8 mouse cellular contexts compared by ENCODE assay signal in the genomic region with DNA sequence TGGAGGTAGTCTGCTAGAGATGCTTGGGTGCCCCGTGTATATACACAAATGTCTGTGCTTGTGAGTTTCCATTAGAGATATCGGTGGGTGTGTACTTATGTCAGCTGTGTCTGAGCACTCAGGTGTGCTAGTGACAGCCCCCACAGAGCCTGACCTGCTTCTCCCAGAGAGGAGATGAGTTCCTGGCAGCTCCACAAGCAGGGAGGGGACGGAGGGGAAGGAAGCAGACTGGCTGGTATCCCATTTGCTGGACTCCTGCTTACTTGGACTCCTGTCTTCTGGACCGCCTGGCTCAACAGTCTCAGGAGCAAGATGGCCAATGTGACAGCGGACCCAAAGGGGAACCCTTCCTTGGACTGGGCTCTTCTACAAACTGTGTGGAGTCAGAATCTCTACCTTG. TPM values are rescaled to one million over a fixed set of nuclear protein-coding genes. Genes with fewer than 3 reads are reported as not detected.
DNase-seq lines count a peak whose midpoint lies in the region; ATAC-seq and TF ChIP-seq lines count a peak whose summit lies in the region.

No protein-coding gene starts in this region.

- H3K4me1 ChIP-seq in embryonic facial prominence, embryonic 10.5 days, result peaks cover 16% of the 10 kb centered on the region

- no peak for ATAC-seq in megakaryocyte, adult 5-6 weeks (ENCODE audit: poor library complexity, severe bottlenecking)

- no peak for TF ChIP-seq CTCF in layer of hippocampus, adult 2 months (conservative IDR thresholded peaks at IDR 0.05)

- H3K9me3 ChIP-seq in embryonic facial prominence, embryonic 10.5 days, result no peaks in the 10 kb centered on the region

- DNase-seq in layer of hippocampus, adult 2 months (ENCODE audit: low spot score in 2 of 2), result no peak
- no peak for DNase-seq in layer of hippocampus, adult 9-11 months
- DNase-seq in cerebellum, adult 9-10 months, result peak; percentile 93
- DNase-seq in embryonic facial prominence, embryonic 10.5 days (ENCODE audit: low spot score), result no peak
- no peak for DNase-seq in right cerebral cortex, adult 2 months (ENCODE audit: low spot score in 2 of 2)
- no peak for DNase-seq in MN1 (ENCODE audit: low spot score)

- no peaks in the 10 kb centered on the region for H3K27me3 ChIP-seq in embryonic facial prominence, embryonic 10.5 days (replicated peaks; ENCODE audit: low read depth, poor library complexity, severe bottlenecking)
- H3K27me3 ChIP-seq in myocyte (ENCODE audit: control insufficient read depth, insufficient read depth, insufficient read length), result no peaks in the 10 kb centered on the region

- TF ChIP-seq POLR2A in myocyte (IDR thresholded peaks at IDR 0.05; ENCODE audit: insufficient read length, low read depth), result no peak

- peak overlapping the region; percentile 11 for H3ac ChIP-seq in myocyte (ENCODE audit: control insufficient read depth, insufficient read length)

- peaks cover 30% of the 10 kb centered on the region for H3K79me2 ChIP-seq in myocyte (ENCODE audit: control insufficient read depth, insufficient read depth)

- H3K27ac ChIP-seq in layer of hippocampus, adult 2 months, result peak overlapping the region; percentile 75
- no peak overlapping the region for H3K27ac ChIP-seq in embryonic facial prominence, embryonic 10.5 days (replicated peaks)

- H3K4me3 ChIP-seq in layer of hippocampus, adult 2 months, result no peak overlapping the region
- peak overlapping the region; percentile 50; the same call in 1 of the 2 replicates for H3K4me3 ChIP-seq in embryonic facial prominence, embryonic 10.5 days
- peak overlapping the region; percentile 38 for H3K4me3 ChIP-seq in myocyte

- H3K4me2 ChIP-seq in myocyte (ENCODE audit: low read depth), result peak overlapping the region; percentile 73

- 79% methylated on average over 5 of the region's 5 CpGs for WGBS in embryonic facial prominence, embryonic 10.5 days

- no peaks in the 10 kb centered on the region for H3K36me3 ChIP-seq in embryonic facial prominence, embryonic 10.5 days (replicated peaks)
- H3K36me3 ChIP-seq in myocyte (ENCODE audit: control insufficient read depth, insufficient read depth), result no peaks in the 10 kb centered on the region

TF ChIP-seq in myocyte, 11 proteins besides CTCF, POLR2A, EP300 and RAD21:
- TF ChIP-seq CEBPB (IDR thresholded peaks at IDR 0.05; ENCODE audit: insufficient read depth, poor library complexity, severe bottlenecking), result no peak
- TF ChIP-seq REST (IDR thresholded peaks at IDR 0.05; ENCODE audit: insufficient read depth, insufficient read length), result no peak
- no peak for TF ChIP-seq MYOD1 (IDR thresholded peaks at IDR 0.05; ENCODE audit: control insufficient read depth in 1 of 3, insufficient read length in 2 of 3, low read depth in 2 of 3)
- no peak for TF ChIP-seq MAX (IDR thresholded peaks at IDR 0.05; ENCODE audit: low read depth)
- no peak for TF ChIP-seq TCF12 (IDR thresholded peaks at IDR 0.05; ENCODE audit: insufficient read depth, poor library complexity, severe bottlenecking)
- no peak for TF ChIP-seq SRF (IDR thresholded peaks at IDR 0.05; ENCODE audit: control insufficient read depth, insufficient read length, low read depth)
- no peak for TF ChIP-seq E2F4 (IDR thresholded peaks at IDR 0.05; ENCODE audit: insufficient read depth)
- no peak for TF ChIP-seq TCF3 (IDR thresholded peaks at IDR 0.05; ENCODE audit: insufficient read length, low read depth)
- TF ChIP-seq MYOG (IDR thresholded peaks at IDR 0.05; ENCODE audit: control insufficient read depth in 1 of 3, insufficient read depth in 1 of 3, insufficient read length in 2 of 3, low read depth in 2 of 3), result no peak

RNA-seq across cellular contexts. Expression of gene Neurl1a, which starts 50.8 kb away (rescaled TPM):
- 100 to 1,000 TPM; 180 to 194 TPM for total RNA-seq in layer of hippocampus, adult 2 months (2021)
- 6.4 TPM in 2 replicates for polyA plus RNA-seq in embryonic facial prominence, embryonic 10.5 days (2016; fragmentation: Nextera tagmentation; extraction: Ambion mirVana)
- polyA plus RNA-seq in myocyte (2012; fragmentation: generic; extraction: Trizol), result 120 TPM
- not detected in 2 replicates for total RNA-seq in megakaryocyte, adult 5-6 weeks (2015)
- total RNA-seq in megakaryocyte, adult 5-6 weeks (2017), result not detected in 2 replicates

Comparison
In these comparisons a context has a peak if more than half of its experiments do, and no peak if none do; other contexts are left out.
1. RNA of gene Neurl1a, which starts 50.8 kb away (total RNA-seq): 180 to 194 TPM in layer of hippocampus, adult 2 months; not detected in megakaryocyte, adult 5-6 weeks; every median in the first group is over 100 times any median in the second.